Mouse (Mus musculus): ENCODE measurements around the gene Rap1b. TPM values are rescaled to one million over a fixed set of nuclear protein-coding genes. Genes with fewer than 3 reads are reported as not detected.

Rap1b gene
- polyA plus RNA-seq, 1 experiment from 2014 or later = 100 TPM

DNA sequence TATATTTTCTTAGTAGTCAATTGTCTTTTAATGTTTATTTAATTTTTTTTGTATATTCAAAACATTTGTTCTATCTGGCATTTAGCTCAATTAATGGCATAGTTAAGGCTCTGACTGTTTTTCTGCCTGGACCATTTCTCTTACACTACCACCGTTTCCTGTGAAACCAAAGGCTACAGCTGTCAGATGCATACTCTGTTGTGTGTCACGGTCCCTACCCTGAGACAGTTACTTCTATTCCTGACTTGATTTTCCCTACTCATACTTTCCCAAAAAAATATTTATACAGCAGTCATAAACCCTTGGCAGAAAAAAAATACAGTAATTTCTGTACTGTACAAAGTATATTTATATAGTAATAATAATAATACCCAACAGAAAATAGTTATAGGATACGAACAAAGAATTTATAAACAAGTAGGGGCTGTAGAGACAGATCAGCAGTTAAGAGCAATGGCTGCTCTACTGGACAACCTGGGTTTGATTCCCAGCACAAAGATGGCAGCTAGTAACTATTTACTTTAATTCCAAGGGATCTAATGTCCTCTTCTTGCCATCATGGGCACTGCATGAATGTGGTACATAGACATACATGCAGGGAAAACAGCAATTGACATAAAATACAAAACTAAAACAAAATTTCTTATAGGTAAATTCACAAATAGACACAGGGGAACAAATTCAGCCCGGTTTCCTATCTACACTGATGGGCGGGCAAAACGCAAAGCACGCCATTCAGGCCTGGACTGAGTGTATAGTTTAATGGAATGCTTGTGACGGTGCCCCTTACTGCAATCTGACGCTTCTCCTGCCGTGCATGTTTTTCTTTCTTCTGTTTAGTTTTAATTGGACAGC lies 78.3 kb downstream of the Rap1b start:
- ATAC-seq (ENCODE audit: insufficient read depth) = no peak
- no peak overlapping the region for H3K4me2 ChIP-seq
- no peaks in the 10 kb centered on the region for H3K9me3 ChIP-seq (replicated peaks)
- no peaks in the 10 kb centered on the region for H3K4me1 ChIP-seq (replicated peaks)
- peaks cover 85% of the 10 kb centered on the region for H3K36me3 ChIP-seq (replicated peaks)
- H3K9ac ChIP-seq = no peak overlapping the region
- WGBS (ENCODE audit: insufficient replicate concordance) = 86% methylated on average over 10 of the region's 10 CpGs
- H3K4me3 ChIP-seq (replicated peaks) = no peak overlapping the region
- H3K27me3 ChIP-seq = no peaks in the 10 kb centered on the region
- H3K27ac ChIP-seq (replicated peaks) = no peak overlapping the region

DNA sequence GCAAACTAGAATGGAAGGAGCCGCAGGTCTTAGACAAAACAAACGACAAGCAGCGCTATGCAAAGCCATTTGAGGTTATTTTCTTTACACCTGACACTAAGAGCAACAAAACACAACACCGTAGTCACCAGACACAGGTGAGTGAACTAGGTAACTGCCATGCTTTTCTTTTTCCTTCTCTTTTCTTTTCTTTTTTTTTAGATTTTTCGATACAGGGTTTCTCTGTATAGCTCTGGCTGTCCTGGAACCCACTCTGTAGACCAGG lies 79.0 kb downstream of the Rap1b start:
- Histone ChIP-seq H3K36me3 (replicated peaks) (peaks cover 88% of the 10 kb centered on the region), H3K4me1 (replicated peaks) (no peaks in the 10 kb centered on the region), H3K4me3 (replicated peaks) (no peak overlapping the region), H3K9me3 (replicated peaks) (no peaks in the 10 kb centered on the region), H3K9ac (no peak overlapping the region), H3K4me2 (no peak overlapping the region), H3K27ac (replicated peaks) (no peak overlapping the region), H3K27me3 (no peaks in the 10 kb centered on the region)
- WGBS (ENCODE audit: insufficient replicate concordance) = 88% methylated on average over 5 of the region's 5 CpGs
- ATAC-seq (ENCODE audit: insufficient read depth) = no peak

DNA sequence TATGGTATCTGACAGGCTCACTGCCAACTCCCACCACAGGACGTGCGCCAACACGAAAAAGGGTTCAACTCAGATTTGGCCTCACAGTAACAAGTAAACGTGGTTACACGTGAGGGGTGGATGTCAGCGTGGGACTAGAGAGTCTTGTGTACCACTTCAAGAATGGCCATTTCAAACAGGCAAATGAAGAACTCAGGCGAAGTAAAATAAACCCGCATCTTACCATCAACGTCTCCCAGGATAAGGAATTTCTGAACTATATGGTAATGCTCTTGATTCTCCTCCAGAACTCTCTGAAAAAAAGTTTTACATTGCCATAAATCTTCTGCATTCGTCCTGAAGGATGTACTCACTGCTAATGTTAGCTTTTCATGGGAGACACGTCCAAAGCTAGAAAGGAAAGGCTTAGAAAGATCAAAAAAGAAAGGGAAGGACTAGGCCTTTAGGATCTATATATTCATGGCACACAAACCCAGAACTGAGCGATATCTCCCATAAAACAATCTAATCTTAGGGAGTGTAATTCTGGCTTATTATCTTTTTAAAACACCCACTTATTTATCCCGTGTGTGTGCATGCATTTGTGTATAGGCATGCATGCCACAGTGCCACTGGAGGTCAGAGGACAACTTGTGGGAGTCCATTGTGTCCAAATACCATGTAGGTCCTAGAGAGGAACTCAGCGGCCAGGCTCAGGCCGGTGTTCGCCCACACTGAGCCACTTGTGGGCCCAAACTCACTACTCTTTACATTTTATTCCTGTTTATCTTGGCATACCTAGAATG lies 79.5 kb downstream of the Rap1b start:
- H3K36me3 ChIP-seq (replicated peaks) = peaks cover 88% of the 10 kb centered on the region
- H3K9me3 ChIP-seq (replicated peaks) = no peaks in the 10 kb centered on the region
- no peak overlapping the region for H3K4me2 ChIP-seq
- H3K9ac ChIP-seq = no peak overlapping the region
- H3K4me1 ChIP-seq (replicated peaks) = no peaks in the 10 kb centered on the region
- no peak for ATAC-seq (ENCODE audit: insufficient read depth)
- H3K27me3 ChIP-seq = no peaks in the 10 kb centered on the region
- WGBS (ENCODE audit: insufficient replicate concordance) = 81% methylated on average over 16 of the region's 16 CpGs
- H3K4me3 ChIP-seq (replicated peaks) = no peak overlapping the region
- no peak overlapping the region for H3K27ac ChIP-seq (replicated peaks)

DNA sequence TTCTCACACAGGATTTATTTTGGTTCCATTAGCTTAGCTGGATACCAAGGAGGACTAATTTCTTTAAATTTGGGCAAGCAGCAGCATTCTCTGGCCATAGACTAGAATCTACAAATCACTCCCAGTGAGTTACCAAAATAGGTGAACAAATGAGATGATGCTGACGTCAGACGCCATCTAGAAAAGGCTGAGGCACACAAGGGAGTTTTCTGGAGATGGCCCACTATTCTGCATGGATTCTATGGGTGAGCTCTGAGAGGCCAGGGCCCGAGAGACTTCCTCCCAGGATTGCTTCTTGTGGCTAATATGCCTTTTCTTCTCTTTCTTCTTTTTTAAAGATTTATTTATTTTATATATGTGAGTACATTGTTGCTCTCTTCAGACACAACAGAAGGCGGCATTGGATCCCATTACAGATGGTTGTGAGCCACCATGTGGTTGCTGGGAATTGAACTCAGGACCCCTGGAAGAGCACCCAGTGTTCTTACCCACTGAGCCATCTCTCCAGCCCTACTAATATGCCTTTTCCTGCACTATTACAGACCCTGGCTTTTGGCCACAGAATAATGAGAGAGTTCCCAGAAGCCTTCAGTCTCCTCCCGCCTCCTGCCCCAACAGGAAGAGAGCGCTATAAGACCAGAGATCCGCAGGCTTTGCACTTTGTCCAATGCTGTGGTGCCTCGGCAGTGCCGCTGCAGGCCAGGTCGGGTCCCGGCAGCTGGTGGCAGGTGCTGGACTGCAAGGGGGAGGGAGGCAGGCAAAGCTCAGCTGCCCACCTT lies 80.5 kb downstream of the Rap1b start:
- ATAC-seq (ENCODE audit: insufficient read depth) = no peak
- WGBS (ENCODE audit: insufficient replicate concordance) = 87% methylated on average over 11 of the region's 11 CpGs
- no peak overlapping the region for H3K4me2 ChIP-seq

DNA sequence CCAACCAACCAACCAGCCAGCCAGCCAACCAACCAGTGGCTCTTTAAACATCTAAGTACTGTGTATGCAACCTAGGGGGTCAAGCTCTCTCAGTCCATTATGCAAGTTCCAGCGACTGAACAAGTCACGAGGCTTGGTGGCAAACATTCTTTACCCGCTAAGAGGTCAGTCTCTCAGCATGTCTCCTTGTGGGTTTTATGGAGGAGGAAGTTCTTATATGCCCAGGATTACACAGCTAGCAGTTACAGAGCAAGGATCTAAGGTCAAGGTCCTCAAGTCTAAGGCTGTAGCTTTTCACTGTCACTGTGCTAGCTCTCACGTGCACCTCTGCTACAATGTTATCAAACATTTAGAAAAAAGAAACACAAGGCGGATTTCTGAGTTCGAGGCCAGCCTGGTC lies 81.2 kb downstream of the Rap1b start:
- 84% methylated on average over 6 of the region's 6 CpGs for WGBS (ENCODE audit: insufficient replicate concordance)
- Histone ChIP-seq H3K9me3 (replicated peaks) (no peaks in the 10 kb centered on the region), H3K9ac (no peak overlapping the region), H3K27me3 (no peaks in the 10 kb centered on the region), H3K4me2 (no peak overlapping the region), H3K4me1 (replicated peaks) (no peaks in the 10 kb centered on the region), H3K36me3 (replicated peaks) (peaks cover 88% of the 10 kb centered on the region), H3K27ac (replicated peaks) (no peak overlapping the region), H3K4me3 (replicated peaks) (no peak overlapping the region)
- no peak for ATAC-seq (ENCODE audit: insufficient read depth)

More for the DNA sequence above, 80.5 kb downstream of the Rap1b start:
- no peak overlapping the region for H3K4me3 ChIP-seq (replicated peaks)
- no peaks in the 10 kb centered on the region for H3K9me3 ChIP-seq (replicated peaks)
- H3K36me3 ChIP-seq (replicated peaks) = peaks cover 88% of the 10 kb centered on the region
- H3K27ac ChIP-seq (replicated peaks) = no peak overlapping the region
- no peaks in the 10 kb centered on the region for H3K4me1 ChIP-seq (replicated peaks)
- no peaks in the 10 kb centered on the region for H3K27me3 ChIP-seq
- H3K9ac ChIP-seq = no peak overlapping the region

Other genes with a start within 250 kb of the Rap1b start
- gene Cpm, start 216.5 kb downstream of the Rap1b start, polyA plus RNA-seq (2015; fragmentation: Nextera tagmentation; extraction: Ambion mirVana) = 15.7 and 29.9 TPM in 2 replicates
- 19.5 and 21.0 TPM in 2 replicates for gene Mdm2, start 135.3 kb downstream of the Rap1b start, polyA plus RNA-seq (2015; fragmentation: Nextera tagmentation; extraction: Ambion mirVana)
- 2.3 and 3.0 TPM in 2 replicates for gene Slc35e3, start 99.7 kb downstream of the Rap1b start, polyA plus RNA-seq (2015; fragmentation: Nextera tagmentation; extraction: Ambion mirVana)
- gene Nup107, start 53.3 kb downstream of the Rap1b start, polyA plus RNA-seq (2015; fragmentation: Nextera tagmentation; extraction: Ambion mirVana) = 33.0 and 33.4 TPM in 2 replicates